Mouse (Mus musculus) megakaryocyte, embryonic 14.5 days (primary cell): Measurements from ENCODE around the gene Krtap13-1.

Experiments
- FLI1 ChIP-seq: IDR thresholded peaks from 2 replicates; pipeline ENCODE4 v1.6.1; 2012; ENCODE audit warnings: low read length, inconsistent platforms, mixed read lengths
- GATA1 ChIP-seq: IDR thresholded peaks from 3 replicates; pipeline ENCODE4 v1.6.1; 2012; ENCODE audit warnings: mixed read lengths, low read length, inconsistent platforms, borderline replicate concordance

DNA sequence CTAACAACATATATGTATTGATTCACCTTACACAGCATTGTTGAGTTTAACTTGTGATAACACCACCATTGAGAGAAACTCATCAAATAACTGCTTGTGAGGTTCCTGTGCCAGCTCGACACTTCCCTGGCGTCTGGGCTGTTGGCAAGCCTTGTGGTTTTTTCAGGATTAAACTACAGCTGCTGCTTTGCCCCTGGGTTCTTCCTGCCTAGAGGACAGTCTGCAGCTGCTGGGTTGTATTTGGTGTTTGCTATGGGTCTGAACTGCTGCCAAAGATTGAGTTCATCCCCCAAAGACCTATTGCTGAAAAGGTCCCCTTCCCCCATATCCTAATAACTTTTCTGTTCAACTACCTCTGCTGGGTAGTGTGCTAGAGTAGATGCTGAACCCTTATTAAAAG, 6.7 kb downstream of the Krtap13-1 start:
- TF ChIP-seq GATA1 = no peak
- TF ChIP-seq FLI1 = no peak
